Mouse (Mus musculus) ZHBTc4 (cell line): Measurements from ENCODE around the gene Spats2.
"Not testable (repeated sequence)": the region's sequence is repeated elsewhere in the genome, so short reads cannot be mapped to it uniquely, and the experiment has no call there.

Source experiments
- DNase-seq: peaks from one replicate; pipeline ENCODE4 v3.0.0-alpha.2; 2011; ENCODE audit warnings: low read depth, low spot score

Gene Spats2

DNA sequence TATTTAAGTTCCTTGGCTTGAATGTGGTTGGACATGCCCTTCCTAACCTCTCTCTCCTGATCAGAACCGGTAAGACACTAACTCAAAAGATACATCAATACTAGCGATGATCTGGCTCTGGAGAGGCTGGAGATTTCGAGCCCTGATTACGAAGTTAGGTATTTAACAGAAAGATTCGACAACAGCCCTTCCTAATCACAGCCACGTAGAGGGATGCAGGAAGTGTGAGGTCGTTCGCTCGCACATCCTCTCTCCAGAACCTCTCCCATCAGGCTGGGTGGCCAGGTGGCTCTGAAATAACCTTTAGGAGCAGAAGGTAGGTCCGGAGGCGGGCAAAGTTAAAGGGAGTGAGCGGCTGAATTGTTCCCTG lies at the start of gene Spats2:
TSS of gene Spats2 (plus strand) at position 206 of the 370 bp plus-strand sequence.
- no peak for DNase-seq

DNA sequence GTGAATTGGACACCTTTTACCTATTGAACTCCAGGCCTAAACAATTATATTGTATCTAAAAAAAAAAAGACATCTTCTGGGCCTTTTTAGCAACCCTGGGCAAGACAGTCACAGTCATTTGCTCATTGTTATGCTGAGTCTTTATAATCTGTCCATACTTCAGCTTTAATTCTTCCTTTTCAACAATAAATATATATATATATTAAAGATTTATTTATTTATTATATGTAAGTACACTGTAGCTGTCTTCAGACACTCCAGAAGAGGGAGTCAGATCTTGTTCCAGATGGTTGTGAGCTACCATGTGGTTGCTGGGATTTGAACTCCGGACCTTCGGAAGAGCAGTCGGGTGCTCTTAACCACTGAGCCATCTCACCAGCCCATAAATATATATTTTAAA lies 49.7 kb upstream of the Spats2 start:
- not testable (repeated sequence) for DNase-seq

GRCm38 (mm10) chr15:99078181-99078910 lies 47.4 kb upstream of the Spats2 start:
- no peak for DNase-seq

DNA sequence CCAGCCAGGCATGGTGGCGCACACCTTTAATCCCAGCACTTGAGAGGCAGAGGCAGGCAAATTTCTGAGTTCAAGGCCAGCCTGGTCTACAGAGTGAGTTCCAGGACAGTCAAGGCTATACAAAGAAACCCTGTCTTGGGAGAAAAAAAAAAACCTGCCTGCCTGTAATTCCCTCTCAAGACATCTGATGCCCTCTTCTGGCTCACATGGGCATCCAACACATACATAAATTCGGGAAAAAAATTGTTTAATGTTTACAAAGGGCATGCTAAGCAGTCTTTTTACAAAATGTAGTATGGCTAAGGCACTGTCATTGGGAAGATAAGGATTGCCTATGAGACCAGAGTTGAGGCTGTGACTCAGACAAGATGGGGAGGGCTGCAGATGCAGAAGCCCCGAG lies 45.9 kb upstream of the Spats2 start:
- no peak for DNase-seq

DNA sequence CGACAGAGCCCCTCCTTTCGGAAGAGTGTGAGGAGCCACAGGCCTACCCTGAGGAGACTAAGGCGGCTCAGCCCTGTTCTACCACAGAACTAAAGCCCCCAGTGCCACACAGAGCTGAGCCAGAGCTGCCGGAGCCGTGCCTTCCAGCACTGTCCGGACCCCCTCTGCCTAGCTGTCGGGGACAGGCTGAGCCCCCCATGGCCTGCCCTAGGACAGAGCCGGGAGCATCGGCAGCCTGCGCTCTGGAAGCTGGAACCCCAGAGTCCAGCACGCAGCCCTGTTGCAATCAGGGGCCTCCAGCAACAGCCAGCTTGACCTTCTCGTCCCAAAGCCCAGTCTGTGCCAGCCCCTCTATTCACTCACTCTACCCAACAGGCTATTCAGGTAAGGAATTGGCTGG lies 43.4 kb upstream of the Spats2 start:
- no peak for DNase-seq

DNA sequence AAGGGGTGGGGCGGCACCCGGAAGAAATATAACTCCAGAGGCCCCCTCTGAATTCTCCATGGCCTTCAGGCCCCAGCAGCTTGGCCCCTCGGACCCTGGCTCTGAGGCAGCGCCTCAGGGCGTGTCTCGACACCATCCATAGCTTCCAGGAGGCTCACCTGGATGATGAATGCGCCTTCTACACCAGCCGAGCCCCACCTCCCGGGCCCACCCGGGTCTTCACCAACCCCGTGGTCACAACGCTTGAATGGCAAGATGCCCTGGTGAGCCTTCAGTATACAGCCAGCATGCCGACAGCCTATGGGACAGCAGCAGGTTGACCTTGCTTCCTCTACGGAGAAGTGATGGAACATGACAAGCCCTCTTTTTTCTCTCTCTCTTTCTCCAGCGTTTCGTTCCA lies 42.9 kb upstream of the Spats2 start:
- no peak for DNase-seq

DNA sequence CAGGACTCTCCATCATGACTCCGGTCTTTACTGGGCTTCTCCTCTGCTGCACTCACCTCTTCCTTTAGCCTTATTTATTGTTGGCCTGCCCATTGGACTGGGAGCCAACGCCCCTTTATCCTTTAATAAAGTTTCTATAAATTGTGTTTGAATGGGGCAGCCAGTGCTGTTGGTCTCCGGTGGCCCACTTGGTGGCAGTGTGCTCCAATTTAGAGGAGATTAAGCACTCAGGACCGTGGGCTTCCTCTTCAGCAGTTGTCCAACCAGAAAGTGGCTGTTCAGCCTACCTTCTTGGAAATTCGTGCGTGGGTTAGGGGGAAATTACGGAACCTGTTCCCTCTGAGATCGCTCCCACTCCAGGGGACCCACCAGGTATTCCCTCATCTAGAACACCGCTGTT lies 42.5 kb upstream of the Spats2 start:
- peak; percentile 62 for DNase-seq

DNA sequence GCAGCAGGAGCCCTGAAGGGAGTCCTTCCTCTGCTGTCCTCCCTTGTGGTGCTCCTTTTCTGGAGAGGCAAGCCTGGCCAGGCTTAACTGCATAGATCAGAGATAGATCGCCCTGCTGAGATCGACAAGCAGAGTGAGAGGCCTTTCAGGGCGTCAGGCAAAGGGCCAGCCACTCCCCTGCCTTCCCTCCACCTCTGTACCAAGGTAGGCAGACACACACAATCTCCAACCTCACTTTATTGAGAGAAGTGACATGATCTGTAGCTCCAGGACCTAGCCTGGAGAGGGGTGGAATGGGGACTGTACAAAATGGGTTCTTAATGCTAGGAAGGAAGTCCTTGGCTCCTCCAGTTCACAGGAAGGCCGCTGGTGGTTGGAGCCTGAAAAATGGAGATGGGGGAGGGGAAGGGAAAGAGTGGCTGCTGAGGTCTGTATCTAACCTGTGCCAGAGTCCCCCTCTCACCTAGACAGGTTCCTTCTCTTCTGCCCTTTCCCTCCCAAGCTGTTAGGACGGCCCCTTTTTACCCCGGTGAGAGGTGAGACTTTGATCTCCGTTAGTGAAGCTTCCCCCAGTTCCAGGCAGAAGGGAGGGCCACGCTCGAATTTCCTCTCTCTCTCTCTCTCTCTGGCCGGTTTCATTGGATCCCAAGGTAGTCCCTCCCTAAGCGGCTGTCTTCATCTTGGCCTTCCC lies 41.7 kb upstream of the Spats2 start:
- DNase-seq: peak; percentile 59

GRCm38 (mm10) chr15:99084618-99085017 lies 41.1 kb upstream of the Spats2 start:
- no peak for DNase-seq

DNA sequence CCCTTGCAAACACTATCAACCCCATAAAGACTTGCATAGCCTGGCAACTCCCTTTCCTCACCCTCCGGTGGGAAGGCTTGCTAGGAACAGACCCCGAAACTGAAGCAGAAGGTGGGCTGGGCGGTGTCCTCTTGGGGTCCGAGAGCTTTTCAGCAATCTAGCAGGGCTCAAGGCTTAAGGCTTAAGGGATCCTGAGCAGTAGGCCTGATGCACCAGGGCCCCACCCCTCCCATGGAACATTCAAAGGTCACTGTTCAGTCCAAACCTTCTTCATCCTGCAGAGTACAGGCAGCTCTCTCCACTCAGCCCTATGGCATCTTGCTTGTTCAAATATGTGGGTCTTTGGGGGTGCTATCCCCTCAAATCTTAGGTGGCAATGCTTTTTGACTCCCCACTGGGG lies 39.7 kb upstream of the Spats2 start:
- no peak for DNase-seq

- DNase-seq: peak; percentile 84
Measured at GRCm38 (mm10) chr15:99087253-99088075, 38.3 kb upstream of the Spats2 start, which contains the start of gene C1ql4. C1ql4 (minus strand) TSS chr15:99087817.

DNA sequence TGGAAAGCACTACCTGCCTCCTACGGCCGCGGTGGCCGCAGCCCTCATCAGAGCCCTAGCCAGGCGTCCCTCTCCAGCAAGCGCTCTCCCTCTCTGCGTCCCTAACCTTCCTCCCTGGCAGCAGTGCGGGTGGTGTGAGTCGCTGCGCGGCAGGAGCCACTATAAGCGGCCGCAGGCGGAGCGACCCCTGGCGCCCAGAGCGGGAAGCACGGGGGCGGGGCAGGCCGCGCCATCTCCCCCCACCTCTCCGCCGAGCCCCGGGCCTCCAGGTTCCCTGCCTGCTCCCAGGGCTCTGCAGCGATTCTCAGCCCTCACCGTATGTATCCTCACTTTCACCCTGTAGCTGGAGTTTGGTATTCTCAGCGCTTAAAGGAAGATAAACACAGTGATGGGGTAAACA lies 37.4 kb upstream of the Spats2 start:
- DNase-seq: peak; percentile 95

DNA sequence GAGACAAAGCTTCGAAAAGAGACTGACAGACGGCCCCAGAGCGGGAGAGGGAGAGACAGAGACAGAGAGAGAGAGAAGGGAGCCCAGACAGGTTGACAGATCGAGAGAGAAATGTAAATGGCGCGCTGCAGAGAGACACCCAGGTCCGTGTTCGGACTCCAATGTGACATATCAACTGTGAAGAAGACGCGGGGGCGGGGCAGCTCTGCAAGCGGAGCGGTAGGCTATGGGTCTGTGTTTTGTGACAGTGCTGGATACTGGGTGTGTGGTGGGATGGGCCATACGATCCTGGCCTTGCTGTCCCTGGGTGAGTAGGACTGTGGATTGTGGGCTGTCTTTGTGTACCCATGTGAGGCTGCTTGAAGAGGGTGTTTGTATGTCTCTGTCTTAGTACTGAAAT lies 36.6 kb upstream of the Spats2 start:
- no peak for DNase-seq

DNA sequence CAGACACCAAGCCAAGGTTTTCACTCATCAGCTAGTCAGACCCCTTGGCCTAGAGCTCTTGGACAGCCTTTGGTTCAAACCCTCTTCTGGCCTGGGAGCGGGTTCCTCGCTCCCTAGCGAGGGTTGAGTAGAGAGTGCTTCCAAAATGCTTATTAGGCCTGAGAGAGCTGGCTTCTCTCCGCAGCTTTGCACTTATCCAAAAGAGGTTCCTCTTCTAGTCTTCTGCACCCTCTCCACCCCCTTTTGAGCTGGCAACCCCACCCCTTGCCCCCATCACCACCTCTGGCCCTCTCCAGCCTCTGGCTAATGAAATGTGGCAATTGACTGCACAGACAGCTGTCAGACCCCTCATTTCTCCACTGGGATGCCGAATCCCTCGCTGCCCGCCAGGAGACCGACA lies 32.8 kb upstream of the Spats2 start, which contains the start of gene Dnajc22:
TSS of gene Dnajc22 (plus strand) at position 301 of the 400 bp plus-strand sequence.
- DNase-seq: no peak

GRCm38 (mm10) chr15:99093291-99094258 lies 32.1 kb upstream of the Spats2 start:
- DNase-seq: peak; percentile 87

- DNase-seq: peak; percentile 47
Measured at GRCm38 (mm10) chr15:99094631-99095270, 31.0 kb upstream of the Spats2 start.

DNA sequence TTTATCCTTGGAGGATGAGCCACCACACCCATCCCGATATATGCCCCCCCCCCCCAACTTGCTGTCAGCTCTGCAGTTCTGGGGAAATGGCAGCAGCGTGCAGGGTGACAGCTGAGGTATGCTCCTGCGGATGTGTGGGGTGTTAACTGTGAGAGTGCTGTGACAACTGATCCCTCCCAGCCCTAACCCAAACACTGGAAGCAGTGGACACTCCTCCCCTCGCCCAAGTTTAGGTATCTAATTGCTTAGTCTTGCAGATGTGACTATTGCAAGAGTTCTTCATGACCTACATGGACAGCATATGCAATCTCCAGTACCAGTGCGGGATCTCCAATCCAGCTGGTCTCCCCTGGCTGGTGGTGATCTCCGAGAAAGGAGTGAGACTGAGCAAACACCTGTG lies 30.4 kb upstream of the Spats2 start:
- DNase-seq: no peak

DNA sequence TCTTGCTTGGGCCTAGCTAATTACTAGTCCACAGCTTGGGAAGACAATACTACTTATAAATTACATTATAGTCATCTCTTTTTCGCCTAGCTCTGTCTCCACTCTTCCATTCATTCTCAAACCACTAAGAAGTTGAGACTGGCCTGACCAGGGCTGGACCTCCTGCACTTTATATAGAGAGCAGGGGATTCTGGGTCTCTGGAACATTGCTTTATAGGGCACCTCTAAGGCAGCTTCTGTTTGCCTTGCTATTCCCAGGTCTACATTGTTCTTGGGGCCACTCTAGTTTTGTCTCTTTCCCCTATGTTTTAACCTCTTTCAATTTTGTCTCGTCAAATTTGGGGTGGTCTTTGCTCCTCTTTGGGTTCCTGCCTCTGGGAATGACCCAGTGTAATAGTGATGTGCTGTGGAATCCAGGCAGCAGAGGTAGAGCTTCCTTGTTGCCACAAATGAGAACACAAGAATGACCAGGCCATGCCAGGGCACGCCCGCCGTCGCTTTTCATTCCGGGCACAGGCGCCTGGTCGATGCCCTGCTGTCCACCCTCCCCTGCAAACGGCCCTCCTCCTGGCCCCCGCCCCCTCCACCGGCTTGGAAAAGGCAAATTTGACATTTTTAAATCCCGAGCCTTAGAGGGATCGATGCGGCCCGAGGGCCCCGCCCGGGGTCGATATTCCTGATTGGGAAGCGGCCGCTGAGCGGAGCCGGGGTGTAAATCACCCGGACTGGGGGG lies 29.5 kb upstream of the Spats2 start:
- no peak for DNase-seq

- DNase-seq: peak; percentile 53
Measured at GRCm38 (mm10) chr15:99096831-99097500, 28.8 kb upstream of the Spats2 start.
